Mouse (Mus musculus) inflammation-experienced regulatory T-cells, adult 6 months (primary cell): Measurements from ENCODE around the gene Tpd52l2. TPM values are rescaled to one million over a fixed set of nuclear protein-coding genes. Genes with fewer than 3 reads are reported as not detected.

ENCODE experiments used
- ATAC-seq: one replicate; pipeline ENCODE4 v1.8.0; 2017
- polyA plus RNA-seq, 3 experiments: library from polyadenylated mRNA; unstranded; fragments of 100-300 nt; shearing (Covaris generic); gene quantifications; one replicate each; pipeline ENCODE4 v1.2.1; 2017

The Tpd52l2 gene
- 100 to 1,000 TPM in 2 of 3 experiments, 10 to 100 TPM in 1; 89.9 to 113 (median 102) TPM for polyA plus RNA-seq

DNA sequence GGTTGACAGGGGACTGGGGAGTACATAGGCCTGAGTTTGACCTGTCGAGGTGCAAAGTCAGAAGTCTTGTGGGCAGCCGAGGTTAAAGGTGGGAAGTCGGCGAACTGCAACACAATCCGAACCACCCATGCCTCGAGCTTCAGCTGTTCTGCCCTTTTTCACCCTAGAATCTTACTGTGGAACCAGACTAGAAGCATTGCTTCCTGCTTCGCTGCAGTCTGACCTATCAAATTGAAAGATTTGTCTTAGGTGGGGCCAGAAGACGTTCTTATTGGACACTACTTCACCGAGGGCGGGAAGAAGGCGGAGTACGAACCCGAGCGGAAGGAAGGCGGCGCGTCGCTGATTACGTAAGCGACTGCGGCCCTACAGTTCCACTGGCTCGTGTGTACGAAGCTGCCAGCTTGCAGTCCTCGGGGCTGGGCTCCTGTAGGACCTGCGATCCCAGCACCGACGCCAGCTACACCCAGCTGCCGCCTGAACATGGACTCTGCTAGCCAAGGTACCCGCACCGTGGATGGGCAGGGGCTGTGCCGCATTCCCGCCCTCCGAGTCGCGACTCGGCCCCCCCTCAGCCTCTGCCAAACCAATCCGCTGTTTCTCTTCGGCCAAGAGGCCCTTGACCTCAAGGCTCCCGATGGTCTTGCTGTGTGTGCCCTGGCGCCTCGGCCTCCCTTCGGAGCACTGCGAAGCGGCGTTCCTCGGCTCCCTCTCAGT lies at the start of gene Tpd52l2:
Gene Tpd52l2, plus strand, starts transcription at position 312 of the 717 bp plus-strand sequence.
- ATAC-seq, result peak; percentile 93

DNA sequence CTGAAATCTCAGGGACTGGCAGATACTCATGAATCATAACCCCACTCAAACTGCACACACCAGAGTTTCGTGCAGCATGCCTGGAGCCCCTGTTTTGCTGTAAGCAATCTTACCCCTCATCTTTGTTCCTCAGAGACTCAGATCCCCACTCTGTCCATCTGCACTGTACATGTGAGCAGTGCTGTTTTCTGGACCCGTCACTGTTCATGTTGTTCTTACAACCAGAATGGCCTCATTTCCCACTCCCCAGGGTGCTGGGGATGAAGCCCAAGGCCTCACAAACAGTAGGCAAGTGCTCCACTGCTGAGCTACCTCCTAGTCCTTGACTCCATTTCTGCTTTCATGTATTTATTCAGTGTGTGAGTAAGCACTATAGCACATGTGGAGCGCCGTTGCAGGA lies 44.8 kb upstream of the Tpd52l2 start:
- no peak for ATAC-seq

DNA sequence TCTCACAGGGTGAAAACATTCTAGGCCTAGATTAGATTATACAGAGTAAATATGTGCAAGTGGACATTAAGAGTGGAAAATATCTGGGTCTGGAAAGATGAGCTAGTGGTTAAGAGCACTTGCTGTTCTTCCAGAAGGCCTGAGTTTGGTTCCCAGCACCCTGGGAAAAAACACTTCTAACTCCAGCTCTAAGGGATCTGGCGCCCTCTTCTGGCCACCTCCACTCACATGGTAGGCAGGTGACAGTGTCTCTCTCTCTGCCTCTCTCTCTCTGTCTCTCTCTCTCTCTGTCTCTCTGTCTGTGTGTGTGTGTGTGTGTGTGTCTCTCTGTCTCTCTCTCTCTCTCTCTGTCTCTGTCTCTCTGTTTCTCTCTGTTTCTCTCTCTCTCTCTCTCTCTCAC lies 43.7 kb upstream of the Tpd52l2 start:
- no peak for ATAC-seq

DNA sequence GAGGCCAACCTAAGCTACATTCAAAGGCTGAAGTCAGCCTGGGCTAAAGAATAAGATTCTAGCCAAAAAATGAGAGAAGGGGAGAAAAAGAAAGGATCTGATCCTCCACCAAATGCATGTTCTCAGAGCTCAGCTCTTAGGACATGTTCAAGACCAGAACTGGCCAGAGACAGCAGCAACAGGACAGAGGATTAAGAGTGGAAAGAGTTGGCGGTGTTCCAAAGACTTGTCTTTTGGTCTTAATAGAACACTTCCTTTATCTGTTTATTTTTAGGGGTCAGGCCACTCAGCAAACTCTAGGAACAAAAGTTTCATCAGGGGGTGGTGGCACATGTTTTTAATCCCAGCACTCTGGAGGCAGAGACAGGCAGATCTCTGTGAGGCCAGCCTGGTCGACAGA lies 41.0 kb upstream of the Tpd52l2 start:
- no peak for ATAC-seq

- no peak for ATAC-seq
These were observed 39.1 kb upstream of the Tpd52l2 start for GRCm38 (mm10) chr2:181457831-181458230.

- ATAC-seq, result peak; percentile 34
These were observed 38.4 kb upstream of the Tpd52l2 start for GRCm38 (mm10) chr2:181458411-181459152.

DNA sequence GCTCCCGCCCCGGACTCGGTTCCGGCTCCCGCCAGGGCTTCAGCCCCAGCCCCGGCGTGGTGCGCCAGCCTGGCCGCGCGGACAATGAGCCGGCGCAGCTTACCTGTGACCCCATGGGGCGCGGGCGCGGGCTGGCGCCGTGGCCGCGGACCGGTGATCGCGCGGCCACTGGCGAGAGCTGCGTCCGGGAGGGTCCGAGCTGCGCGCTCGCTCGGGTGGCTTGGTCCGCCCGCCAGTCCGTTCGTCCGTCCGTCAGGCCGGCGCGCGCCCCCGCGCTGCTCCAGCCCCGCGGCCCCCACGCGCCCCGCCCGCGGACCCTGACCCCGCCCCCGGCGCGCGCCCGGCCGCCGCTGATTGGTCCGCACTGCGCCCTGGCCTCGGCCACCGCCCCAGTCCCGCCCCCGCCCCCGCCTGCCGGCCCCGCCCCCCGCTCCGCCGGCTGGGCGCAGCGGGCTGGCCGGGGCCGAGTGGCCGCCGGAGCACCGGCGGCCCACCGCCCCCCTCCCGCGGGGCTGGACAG lies 37.7 kb upstream of the Tpd52l2 start, which contains the start of gene Zbtb46:
Gene Zbtb46, minus strand, starts transcription at position 274 of the 520 bp plus-strand sequence.
- peak; percentile 29 for ATAC-seq

DNA sequence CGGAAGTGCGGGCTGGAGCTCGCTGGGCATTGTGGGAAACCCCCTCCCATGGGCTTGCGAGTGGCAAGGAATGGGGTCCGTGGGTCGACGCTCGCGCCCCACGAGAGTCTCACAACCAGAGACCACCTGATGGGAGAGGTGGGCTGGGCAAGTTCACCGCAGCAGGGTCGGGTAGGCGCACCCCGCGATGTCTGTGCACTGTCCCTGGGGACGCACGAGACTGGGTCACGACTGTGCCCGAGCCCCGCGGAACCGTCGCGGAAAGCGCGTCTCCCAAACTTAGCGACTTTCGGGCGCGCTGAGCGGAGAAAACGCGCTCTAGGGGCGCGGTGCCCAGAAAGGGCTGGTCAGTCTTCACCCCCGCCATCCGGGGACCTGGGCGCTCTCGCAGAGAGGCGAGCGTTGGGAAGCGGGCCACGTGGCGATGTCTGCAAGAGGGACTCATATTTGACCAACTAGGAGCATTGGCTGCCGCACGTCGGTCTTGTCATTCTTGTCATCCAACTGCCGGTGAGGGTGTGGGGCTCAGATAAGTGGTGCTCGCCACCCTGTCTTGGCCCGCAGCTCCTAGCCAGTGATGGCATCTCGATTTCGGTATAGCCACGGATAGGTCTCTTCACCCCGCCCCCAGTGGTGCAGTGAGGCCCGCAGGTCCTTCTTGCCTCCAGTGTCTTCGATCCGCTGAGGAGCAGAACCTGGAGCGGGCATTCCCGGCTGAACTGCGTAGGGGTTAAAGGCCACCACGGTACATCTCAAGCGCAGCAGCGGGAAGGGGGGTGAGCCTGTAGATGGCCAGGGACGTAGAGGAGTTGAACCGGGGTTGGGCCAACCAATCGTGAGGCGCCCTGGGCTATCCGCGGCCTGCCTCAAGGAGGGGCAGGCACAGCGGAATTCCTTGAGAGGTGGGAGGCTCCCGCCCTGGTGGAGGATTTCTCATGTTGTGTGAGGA lies 37.0 kb upstream of the Tpd52l2 start:
- peak; percentile 29 for ATAC-seq

DNA sequence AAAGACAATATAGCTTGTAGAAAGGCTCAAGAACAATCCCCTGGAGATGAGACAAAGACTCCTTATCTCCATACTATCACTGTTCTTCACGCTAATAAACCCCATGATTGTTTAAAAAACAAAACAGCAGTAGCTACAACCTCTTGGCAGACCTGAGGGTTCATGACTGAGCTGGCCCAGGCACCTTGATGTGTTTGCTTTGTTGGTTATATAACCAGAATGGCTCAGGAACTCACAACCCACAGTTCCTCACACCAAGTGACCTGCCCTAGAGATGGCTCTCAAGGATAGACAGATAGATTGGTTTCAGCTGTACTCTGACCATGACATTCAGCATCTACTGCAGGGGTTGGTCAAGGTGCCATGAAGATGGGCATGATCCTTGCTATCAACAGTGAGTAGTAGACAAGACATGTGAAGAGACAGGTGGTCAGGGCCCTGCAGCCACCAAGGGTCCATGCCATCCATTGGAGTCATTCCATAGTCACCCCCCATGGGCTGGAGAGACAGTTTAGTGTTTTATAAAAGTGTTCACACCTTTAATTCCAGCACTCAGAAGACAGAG lies 35.3 kb upstream of the Tpd52l2 start:
- no peak for ATAC-seq

DNA sequence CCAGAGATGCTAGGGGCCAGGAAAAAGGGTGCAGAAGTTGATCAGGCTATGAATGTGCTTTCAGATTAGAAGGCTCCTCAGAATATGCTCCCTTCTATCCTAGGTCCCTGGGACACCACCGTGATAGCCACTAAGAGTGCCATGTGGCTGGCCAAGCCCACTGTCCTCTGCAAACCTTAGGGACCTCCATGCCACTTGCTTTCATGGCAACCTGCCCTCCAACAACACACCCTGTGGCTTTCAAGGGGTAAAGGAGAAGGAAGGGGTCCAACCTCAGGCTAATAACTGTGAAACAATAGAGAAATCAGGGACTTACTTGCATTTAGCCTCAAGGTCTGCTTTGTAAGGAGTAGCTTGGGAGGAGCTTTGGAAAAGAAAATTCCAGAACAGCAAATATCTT lies 34.3 kb upstream of the Tpd52l2 start:
- no peak for ATAC-seq

- ATAC-seq, result no peak
These were observed 33.8 kb upstream of the Tpd52l2 start for GRCm38 (mm10) chr2:181463008-181463738.

DNA sequence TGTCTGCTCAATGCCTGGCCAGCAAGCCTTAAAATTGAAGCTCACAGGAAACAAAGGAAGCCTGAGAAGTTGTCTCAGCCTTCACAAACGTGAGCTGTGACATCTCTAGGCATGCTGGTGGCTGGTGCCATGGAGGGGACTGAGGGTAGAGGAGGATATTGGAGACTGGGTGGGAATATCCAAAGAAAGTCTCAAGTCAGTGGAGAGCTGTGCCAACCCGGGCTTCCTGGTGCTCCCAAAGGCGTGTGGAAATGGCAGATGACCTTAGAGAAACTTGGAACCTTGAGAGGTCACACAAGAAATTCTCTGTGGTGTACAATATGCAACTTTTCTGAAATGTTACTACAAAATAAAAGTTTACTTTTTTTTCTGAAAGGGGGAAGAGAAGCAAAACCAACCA lies 31.5 kb upstream of the Tpd52l2 start:
- no peak for ATAC-seq

DNA sequence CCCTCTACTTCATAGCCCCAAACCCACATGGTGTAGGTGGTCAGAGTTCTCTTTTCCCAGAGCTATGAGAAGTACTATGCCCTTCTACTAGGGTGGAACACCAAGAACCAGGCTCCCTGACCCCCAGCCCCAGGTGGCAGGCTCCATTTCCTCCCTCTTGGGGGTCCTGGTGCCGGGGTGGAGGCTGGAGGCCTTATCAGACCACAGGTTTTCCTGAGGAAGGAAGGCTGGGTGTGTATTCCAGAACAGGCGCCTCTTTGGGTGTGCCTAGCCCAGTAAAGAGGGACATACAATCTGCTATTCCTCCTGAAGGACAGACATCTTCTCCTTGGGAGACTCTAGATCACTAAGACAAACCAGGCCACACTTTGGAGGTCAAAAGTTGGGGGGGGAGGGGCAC lies 26.7 kb upstream of the Tpd52l2 start:
- ATAC-seq, result no peak

DNA sequence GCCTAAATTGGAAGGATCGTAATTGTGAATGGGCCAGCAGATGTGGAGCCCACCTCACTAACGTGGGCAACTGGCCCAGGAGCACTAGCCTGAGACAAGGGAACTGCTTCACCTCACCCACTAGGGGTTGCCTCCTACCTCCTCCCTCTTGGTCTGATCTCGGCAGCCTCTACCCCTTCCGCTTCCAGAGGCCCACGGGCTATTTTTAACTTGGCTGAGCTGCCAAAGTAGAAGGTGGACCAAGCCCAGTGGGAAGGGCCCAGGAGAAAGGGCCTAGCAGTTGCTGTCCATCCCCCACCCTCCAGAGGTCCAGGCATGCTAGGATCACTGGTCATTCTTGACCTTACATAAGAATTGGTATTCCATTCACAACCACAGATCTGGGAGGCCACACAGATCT lies 25.7 kb upstream of the Tpd52l2 start:
- ATAC-seq, result no peak

DNA sequence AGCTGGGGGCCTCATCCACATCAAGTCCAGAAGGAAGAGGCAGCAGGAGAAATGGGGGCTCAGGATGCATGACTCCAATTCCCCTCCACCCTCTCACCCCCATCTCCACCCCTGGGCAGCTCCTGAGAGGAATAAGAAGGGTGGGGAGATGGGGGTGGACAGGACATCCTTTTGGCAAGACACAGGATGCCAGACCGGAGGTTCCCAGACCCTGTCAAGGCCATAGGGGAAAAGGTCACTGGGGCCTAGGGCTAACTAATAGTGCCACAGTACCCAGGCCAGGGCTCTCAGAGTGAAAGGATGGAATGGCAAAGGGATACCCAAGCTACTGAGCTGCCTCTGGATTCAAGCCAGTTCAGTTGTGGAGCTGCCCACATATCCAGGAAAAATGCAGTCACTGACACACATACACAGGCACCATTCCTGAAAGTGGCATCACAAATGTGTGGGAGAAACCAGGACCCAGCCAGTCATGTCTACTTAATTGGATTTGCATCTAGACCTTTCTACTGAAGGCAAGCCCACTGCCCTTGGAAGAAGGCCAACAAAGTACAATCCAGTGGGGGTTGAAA lies 24.6 kb upstream of the Tpd52l2 start:
- ATAC-seq, result no peak

DNA sequence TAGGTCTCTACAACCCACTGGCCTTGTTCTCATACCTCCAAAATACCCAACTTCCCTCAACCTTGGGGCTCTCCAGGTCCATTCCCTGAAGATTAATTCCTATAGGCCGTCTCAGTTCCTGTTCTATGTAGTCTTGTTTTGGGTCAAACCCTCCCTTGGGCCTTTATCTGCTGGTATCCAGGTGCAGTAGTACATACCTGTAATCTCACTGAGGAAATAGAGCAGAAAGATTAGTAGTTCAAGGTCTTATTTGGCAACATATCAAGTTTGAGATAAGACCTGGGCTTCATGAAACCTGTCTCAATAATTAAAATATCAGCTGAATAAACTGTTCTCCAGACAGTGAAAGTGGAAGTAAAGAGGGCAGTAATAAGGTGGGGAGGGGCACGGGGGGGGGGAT lies 13.8 kb upstream of the Tpd52l2 start:
- no peak for ATAC-seq

GRCm38 (mm10) chr2:181483562-181484318 lies 13.2 kb upstream of the Tpd52l2 start:
- peak; percentile 97 for ATAC-seq

DNA sequence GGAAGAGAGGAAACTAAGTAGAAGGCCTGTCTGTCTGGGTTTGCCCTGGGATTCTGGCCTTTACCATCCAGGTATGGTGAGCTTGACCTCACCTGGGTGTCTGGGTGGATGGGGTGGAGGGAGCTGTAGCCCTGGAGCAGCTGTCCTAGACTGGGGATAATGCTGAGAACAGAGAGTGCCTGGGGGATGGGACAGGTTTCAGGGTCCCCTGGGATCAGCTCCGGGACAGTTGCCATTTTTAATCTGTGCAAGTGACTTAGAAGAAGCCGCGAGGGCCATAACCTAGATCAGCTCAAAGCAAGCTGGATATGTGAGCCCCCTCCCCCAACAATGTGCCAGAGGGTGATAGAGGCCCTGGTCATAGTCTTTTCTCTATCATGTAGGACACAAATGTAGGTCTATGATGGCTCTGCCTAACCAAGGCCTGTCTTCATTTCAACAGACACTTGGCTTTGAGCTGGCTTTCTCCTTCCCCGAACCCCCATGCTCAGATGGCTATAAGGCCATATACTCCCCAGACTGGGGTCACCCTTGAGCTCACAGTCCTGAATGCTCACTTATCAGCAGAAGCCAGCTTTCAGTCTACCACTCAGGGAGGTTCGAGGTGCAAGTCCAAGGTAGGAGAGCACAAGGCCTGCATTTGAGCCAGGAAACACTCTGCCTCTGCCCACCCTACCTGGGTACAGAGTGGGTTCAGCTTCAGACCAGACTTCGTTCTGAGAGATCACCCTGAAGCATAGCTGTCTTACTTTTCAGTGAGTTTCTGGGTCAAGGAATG lies 12.3 kb upstream of the Tpd52l2 start:
- no peak for ATAC-seq

DNA sequence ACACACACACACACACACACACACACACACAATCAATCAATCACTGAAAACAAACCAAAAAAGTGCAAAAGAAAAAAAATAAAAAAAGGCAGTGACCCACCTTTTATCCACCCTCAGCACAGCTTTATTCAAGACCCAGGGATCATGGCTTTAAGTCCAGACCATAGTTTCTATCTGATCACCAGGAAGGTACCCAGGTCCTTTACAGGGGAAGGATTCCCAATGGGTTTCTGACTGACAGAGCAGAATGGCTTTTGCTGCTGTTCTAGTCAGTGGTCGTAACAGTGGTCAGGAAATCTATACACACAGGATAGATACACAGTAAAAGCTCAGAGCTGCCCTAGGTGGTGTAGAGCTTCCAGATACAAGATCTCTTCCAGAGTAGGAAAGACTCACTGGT lies 11.2 kb upstream of the Tpd52l2 start:
- no peak for ATAC-seq
